Mouse (Mus musculus) hindbrain, embryonic 13.5 days (tissue): ENCODE results near the gene Skint11. TPM values are rescaled to one million over a fixed set of nuclear protein-coding genes. Genes with fewer than 3 reads are reported as not detected.
"Not testable (repeated sequence)": the region's sequence is repeated elsewhere in the genome, so short reads cannot be mapped to it uniquely, and the experiment has no call there.

Experiments used
- ATAC-seq: fragments of 200-750 bp; cut with Nextera tagmentation; 2 replicates; pipeline ENCODE4 v1.8.0; 2017; ENCODE audit warnings: moderate TSS enrichment; ENCODE audit not compliant: low FRiP score
- H3K27ac ChIP-seq: fragments of 300-500 bp; sonication (generic); 2 replicates; pipeline ENCODE4 v1.5.1; 2015; ENCODE audit warnings: inconsistent platforms, mild to moderate bottlenecking, moderate library complexity
- H3K27me3 ChIP-seq: fragments of 300-500 bp; sonication (generic); 2 replicates; pipeline ENCODE4 v1.6.1; 2015; ENCODE audit warnings: mild to moderate bottlenecking, inconsistent platforms
- H3K36me3 ChIP-seq: fragments of 300-500 bp; sonication (generic); 2 replicates; pipeline ENCODE4 v1.6.1; 2015; ENCODE audit warnings: mild to moderate bottlenecking, inconsistent platforms
- H3K4me1 ChIP-seq: fragments of 300-500 bp; sonication (generic); replicated peaks from 2 replicates; pipeline ENCODE4 v1.6.1; 2015; ENCODE audit warnings: inconsistent platforms
- H3K4me2 ChIP-seq: fragments of 300-500 bp; sonication (generic); 2 replicates; pipeline ENCODE4 v1.6.1; 2015; ENCODE audit warnings: inconsistent platforms, mild to moderate bottlenecking, moderate library complexity
- H3K4me3 ChIP-seq: fragments of 300-500 bp; sonication (generic); 2 replicates; pipeline ENCODE4 v1.5.1; 2015; ENCODE audit warnings: mild to moderate bottlenecking, inconsistent platforms
- H3K9ac ChIP-seq: fragments of 300-500 bp; sonication (generic); 2 replicates; pipeline ENCODE4 v1.6.1; 2015; ENCODE audit warnings: mild to moderate bottlenecking, inconsistent platforms
- H3K9me3 ChIP-seq: fragments of 300-500 bp; sonication (generic); 2 replicates; pipeline ENCODE4 v1.6.1; 2016; ENCODE audit warnings: inconsistent platforms
- WGBS: fragments of 180-500 bp; shearing (Covaris S2); methylation state at CpG from one replicate; pipeline ENCODE4 v1.1.7; 2015; 5-methylcytosine and 5-hydroxymethylcytosine counted together
- polyA plus RNA-seq: library from polyadenylated mRNA; unstranded; fragments of >200 nt; fragmentation: Nextera tagmentation; extraction: Ambion mirVana; gene quantifications from 2 replicates; pipeline ENCODE4 v1.2.1, GENCODE M21; 2015

Skint11 gene
- not detected in 2 replicates for polyA plus RNA-seq

GRCm38 (mm10) chr4:114163084-114163483, at the start of gene Skint11:
TSS of gene Skint11 (plus strand) at chr4:114163384.
- Histone ChIP-seq H3K4me3 (no peak within 1 kb of the TSS), H3K9ac (no peak within 1 kb of the TSS), H3K27ac (no peak within 1 kb of the TSS), H3K4me1 (no peaks in the 10 kb centered on the region), H3K27me3 (no peaks in the 10 kb centered on the region), H3K4me2 (no peak within 1 kb of the TSS), H3K9me3 (peaks cover 9% of the 10 kb centered on the region; the same call in 1 of the 2 replicates), H3K36me3 (no peaks in the 10 kb centered on the region)
- WGBS = 85% methylated on average over 1 of the region's 1 CpGs
- no peak for ATAC-seq

- no peak overlapping the region for H3K4me2 ChIP-seq
- H3K27me3 ChIP-seq = no peaks in the 10 kb centered on the region
- H3K4me1 ChIP-seq = no peaks in the 10 kb centered on the region
- peaks cover 5% of the 10 kb centered on the region; the same call in 1 of the 2 replicates for H3K9me3 ChIP-seq
- no peak overlapping the region for H3K27ac ChIP-seq
- ATAC-seq = no peak
- no peaks in the 10 kb centered on the region for H3K36me3 ChIP-seq
- H3K9ac ChIP-seq = no peak overlapping the region
- no peak overlapping the region for H3K4me3 ChIP-seq
Observed at GRCm38 (mm10) chr4:114161149-114161548, 2.0 kb upstream of the Skint11 start.

- not testable (repeated sequence) for H3K4me1 ChIP-seq, H3K9ac ChIP-seq, H3K9me3 ChIP-seq, H3K4me3 ChIP-seq, H3K27me3 ChIP-seq, H3K36me3 ChIP-seq, ATAC-seq, H3K4me2 ChIP-seq, H3K27ac ChIP-seq
- 19% methylated on average over 6 of the region's 6 CpGs for WGBS
Observed at GRCm38 (mm10) chr4:114172898-114173297, 9.7 kb downstream of the Skint11 start.

GRCm38 (mm10) chr4:114256906-114257305, 93.7 kb downstream of the Skint11 start:
- not testable (repeated sequence) for ATAC-seq, H3K4me2 ChIP-seq, H3K27me3 ChIP-seq, H3K36me3 ChIP-seq, H3K4me1 ChIP-seq, H3K9ac ChIP-seq, H3K4me3 ChIP-seq, H3K27ac ChIP-seq
- peaks cover 11% of the 10 kb centered on the region; the same call in 1 of the 2 replicates for H3K9me3 ChIP-seq
- 70% methylated on average over 1 of the region's 1 CpGs for WGBS

Other genes with a start within 250 kb of the Skint11 start
- not detected in 2 replicates for gene Skint5, start 163.9 kb upstream of the Skint11 start, polyA plus RNA-seq
- 0.78 and 1.0 TPM in 2 replicates for gene Trabd2b, start 243.3 kb downstream of the Skint11 start, polyA plus RNA-seq